Mouse (Mus musculus): ENCODE results near the gene St14. TPM values are rescaled to one million over a fixed set of nuclear protein-coding genes. Genes with fewer than 3 reads are reported as not detected.

The St14 gene
- total and polyA plus RNA-seq, 3 experiments = 0.25 to 1.2 (median 0.55) TPM

- WGBS = 58% methylated on average over 8 of the region's 8 CpGs
- no peak for DNase-seq
- Histone ChIP-seq H3K27ac (no peak overlapping the region), H3K9ac (ENCODE audit: low read depth, low read length) (no peak overlapping the region), H3K36me3 (ENCODE audit: control insufficient read depth, insufficient read depth, low read length) (peaks cover 12% of the 10 kb centered on the region), H3K4me3 (no peak overlapping the region), H3K79me2 (replicated peaks; ENCODE audit: control insufficient read depth, insufficient read depth, low read length) (no peaks in the 10 kb centered on the region), H3K27me3 (ENCODE audit: control insufficient read depth, insufficient read depth, low read length) (no peaks in the 10 kb centered on the region), H3K4me1 (ENCODE audit: control insufficient read depth, insufficient read depth, low read length) (no peaks in the 10 kb centered on the region; the same call in 1 of the 2 replicates)
- TF ChIP-seq EP300 (IDR thresholded peaks at IDR 0.05; ENCODE audit: insufficient read depth, low read depth, low read length) (no peak), POLR2A (IDR thresholded peaks at IDR 0.05; ENCODE audit: insufficient read depth, low read depth, low read length) (no peak), CTCF (IDR thresholded peaks at IDR 0.05) (no peak)
- intact Hi-C loops (cut with DNase I) = no loop called here
These were observed 24.9 kb upstream of the St14 start for GRCm38 (mm10) chr9:31156594-31156993.

GRCm38 (mm10) chr9:31151050-31151449, 19.4 kb upstream of the St14 start:
- no peaks in the 10 kb centered on the region for H3K79me2 ChIP-seq (replicated peaks; ENCODE audit: control insufficient read depth, insufficient read depth, low read length)

GRCm38 (mm10) chr9:31148135-31148534, 16.5 kb upstream of the St14 start:
- Histone ChIP-seq H3K9ac (ENCODE audit: low read depth, low read length) (no peak overlapping the region), H3K27me3 (ENCODE audit: control insufficient read depth, insufficient read depth, low read length) (no peaks in the 10 kb centered on the region), H3K4me1 (ENCODE audit: control insufficient read depth, insufficient read depth, low read length) (peaks cover 2% of the 10 kb centered on the region), H3K4me3 (no peak overlapping the region), H3K27ac (no peak overlapping the region), H3K79me2 (replicated peaks; ENCODE audit: control insufficient read depth, insufficient read depth, low read length) (no peaks in the 10 kb centered on the region), H3K36me3 (ENCODE audit: control insufficient read depth, insufficient read depth, low read length) (no peaks in the 10 kb centered on the region)
- intact Hi-C loops (cut with DNase I) = no loop called here
- no peak for TF ChIP-seq POLR2A (IDR thresholded peaks at IDR 0.05; ENCODE audit: insufficient read depth, low read depth, low read length)
- no peak for TF ChIP-seq CTCF (IDR thresholded peaks at IDR 0.05)
- no peak for TF ChIP-seq EP300 (IDR thresholded peaks at IDR 0.05; ENCODE audit: insufficient read depth, low read depth, low read length)
- DNase-seq = no peak
- WGBS = 91% methylated on average over 7 of the region's 7 CpGs

More at GRCm38 (mm10) chr9:31151050-31151449, 19.4 kb upstream of the St14 start:
- 68% methylated on average over 2 of the region's 2 CpGs for WGBS
- Histone ChIP-seq H3K27me3 (ENCODE audit: control insufficient read depth, insufficient read depth, low read length) (no peaks in the 10 kb centered on the region), H3K4me3 (no peak overlapping the region), H3K4me1 (ENCODE audit: control insufficient read depth, insufficient read depth, low read length) (no peaks in the 10 kb centered on the region), H3K9ac (ENCODE audit: low read depth, low read length) (no peak overlapping the region), H3K27ac (no peak overlapping the region), H3K36me3 (ENCODE audit: control insufficient read depth, insufficient read depth, low read length) (peaks cover 2% of the 10 kb centered on the region)
- no peak for DNase-seq
- TF ChIP-seq CTCF (IDR thresholded peaks at IDR 0.05) (peak; percentile 82), EP300 (IDR thresholded peaks at IDR 0.05; ENCODE audit: insufficient read depth, low read depth, low read length) (no peak)
- intact Hi-C loops (cut with DNase I) = loop anchor here (1.0 to 5.0 kb wide), 3 partner anchors 61 to 251 kb away; partner anchors contain the start of gene Aplp2

- Histone ChIP-seq H3K27ac (no peak overlapping the region), H3K4me1 (ENCODE audit: control insufficient read depth, insufficient read depth, low read length) (peaks cover 2% of the 10 kb centered on the region), H3K27me3 (ENCODE audit: control insufficient read depth, insufficient read depth, low read length) (no peaks in the 10 kb centered on the region), H3K4me3 (no peak overlapping the region), H3K36me3 (ENCODE audit: control insufficient read depth, insufficient read depth, low read length) (no peaks in the 10 kb centered on the region), H3K9ac (ENCODE audit: low read depth, low read length) (no peak overlapping the region), H3K79me2 (replicated peaks; ENCODE audit: control insufficient read depth, insufficient read depth, low read length) (no peaks in the 10 kb centered on the region)
- DNase-seq = no peak
- no peak for TF ChIP-seq CTCF (IDR thresholded peaks at IDR 0.05)
- no peak for TF ChIP-seq EP300 (IDR thresholded peaks at IDR 0.05; ENCODE audit: insufficient read depth, low read depth, low read length)
- TF ChIP-seq POLR2A (IDR thresholded peaks at IDR 0.05; ENCODE audit: insufficient read depth, low read depth, low read length) = no peak
- WGBS = 46% methylated on average over 7 of the region's 7 CpGs
- intact Hi-C loops (cut with DNase I) = no loop called here
These were observed 13.7 kb upstream of the St14 start for GRCm38 (mm10) chr9:31145272-31145925.

- Histone ChIP-seq H3K27ac (no peak overlapping the region), H3K4me1 (ENCODE audit: control insufficient read depth, insufficient read depth, low read length) (peaks cover 2% of the 10 kb centered on the region), H3K27me3 (ENCODE audit: control insufficient read depth, insufficient read depth, low read length) (no peaks in the 10 kb centered on the region), H3K9ac (ENCODE audit: low read depth, low read length) (no peak overlapping the region), H3K4me3 (no peak overlapping the region), H3K36me3 (ENCODE audit: control insufficient read depth, insufficient read depth, low read length) (no peaks in the 10 kb centered on the region), H3K79me2 (replicated peaks; ENCODE audit: control insufficient read depth, insufficient read depth, low read length) (no peaks in the 10 kb centered on the region)
- intact Hi-C loops (cut with DNase I) = no loop called here
- TF ChIP-seq POLR2A (IDR thresholded peaks at IDR 0.05; ENCODE audit: insufficient read depth, low read depth, low read length) (no peak), CTCF (IDR thresholded peaks at IDR 0.05) (no peak), EP300 (IDR thresholded peaks at IDR 0.05; ENCODE audit: insufficient read depth, low read depth, low read length) (no peak)
- no peak for DNase-seq
- 92% methylated on average over 1 of the region's 1 CpGs for WGBS
These were observed 11.3 kb upstream of the St14 start for GRCm38 (mm10) chr9:31142924-31143323.

- Histone ChIP-seq H3K36me3 (ENCODE audit: control insufficient read depth, insufficient read depth, low read length) (no peaks in the 10 kb centered on the region), H3K4me1 (ENCODE audit: control insufficient read depth, insufficient read depth, low read length) (peaks cover 2% of the 10 kb centered on the region), H3K27ac (no peak overlapping the region), H3K79me2 (replicated peaks; ENCODE audit: control insufficient read depth, insufficient read depth, low read length) (no peaks in the 10 kb centered on the region), H3K4me3 (no peak overlapping the region), H3K27me3 (ENCODE audit: control insufficient read depth, insufficient read depth, low read length) (peaks cover 8% of the 10 kb centered on the region), H3K9ac (ENCODE audit: low read depth, low read length) (no peak overlapping the region)
- intact Hi-C loops (cut with DNase I) = no loop called here
- TF ChIP-seq POLR2A (IDR thresholded peaks at IDR 0.05; ENCODE audit: insufficient read depth, low read depth, low read length) (no peak), EP300 (IDR thresholded peaks at IDR 0.05; ENCODE audit: insufficient read depth, low read depth, low read length) (no peak), CTCF (IDR thresholded peaks at IDR 0.05) (no peak)
- WGBS = 69% methylated on average over 5 of the region's 5 CpGs
- DNase-seq = no peak
These were observed 1.5 kb upstream of the St14 start for GRCm38 (mm10) chr9:31133131-31133530.
